ENCODE assay signal across 20 mouse cellular contexts in genomic region chr10:121958741-121959140, GRCm38 (mm10).
"Had no signal": no experiment of that assay in that cellular context is flagged by ENCODE, and none has a peak within 500 bp of the region (broad histone marks: within the 10 kb centered on the region; RNA-seq: fewer than 3 reads in every experiment).

No protein-coding gene starts in this region.

- ATAC-seq: hindbrain, postnatal 0 days; liver, postnatal 0 days; midbrain, embryonic 16.5 days had no signal

- H3K4me2 ChIP-seq: limb, embryonic 12.5 days; liver, embryonic 13.5 days; lung, embryonic 15.5 days; midbrain, embryonic 11.5 days; neural tube, embryonic 12.5 days had no signal

- H3K4me1 ChIP-seq: liver, embryonic 13.5 days; megakaryocyte, embryonic 14.5 days had no signal

- H3K36me3 ChIP-seq: limb, embryonic 12.5 days; liver, embryonic 13.5 days; lung, embryonic 15.5 days; neural tube, embryonic 12.5 days had no signal

- DNase-seq: kidney, adult 11 months; kidney, postnatal 10 days; kidney, postnatal 4 days; liver; liver, embryonic 13.5 days; liver, postnatal 0 days; lung, postnatal 14 days; retina, postnatal 1 day; spleen, adult 18-20 months; thymus, adult 2 months; thymus, postnatal 36 days had no signal

- H3K4me3 ChIP-seq: left cerebral cortex, adult 2 months; limb, embryonic 12.5 days; liver, embryonic 13.5 days; lung, embryonic 15.5 days; megakaryocyte, embryonic 14.5 days; neural tube, embryonic 12.5 days had no signal

- H3K27ac ChIP-seq: hindbrain, postnatal 0 days; left cerebral cortex, adult 2 months; limb, embryonic 12.5 days; liver, embryonic 13.5 days; lung, embryonic 15.5 days; macrophage; neural tube, embryonic 12.5 days had no signal

- H3K9me3 ChIP-seq: limb, embryonic 12.5 days; liver, embryonic 13.5 days; lung, embryonic 15.5 days; neural tube, embryonic 12.5 days had no signal

- H3K27me3 ChIP-seq: limb, embryonic 12.5 days; liver, embryonic 13.5 days; lung, embryonic 15.5 days; neural tube, embryonic 12.5 days had no signal

- H3K9ac ChIP-seq: limb, embryonic 12.5 days; liver, embryonic 13.5 days; liver, postnatal 0 days; lung, embryonic 15.5 days; neural tube, embryonic 12.5 days had no signal
